Mouse (Mus musculus): Measurements from ENCODE around the gene Mon1a. TPM values are rescaled to one million over a fixed set of nuclear protein-coding genes. Genes with fewer than 3 reads are reported as not detected.

The Mon1a gene
- total RNA-seq, 2 experiments from 2014 or later, result 5.3 to 16.6 TPM

DNA sequence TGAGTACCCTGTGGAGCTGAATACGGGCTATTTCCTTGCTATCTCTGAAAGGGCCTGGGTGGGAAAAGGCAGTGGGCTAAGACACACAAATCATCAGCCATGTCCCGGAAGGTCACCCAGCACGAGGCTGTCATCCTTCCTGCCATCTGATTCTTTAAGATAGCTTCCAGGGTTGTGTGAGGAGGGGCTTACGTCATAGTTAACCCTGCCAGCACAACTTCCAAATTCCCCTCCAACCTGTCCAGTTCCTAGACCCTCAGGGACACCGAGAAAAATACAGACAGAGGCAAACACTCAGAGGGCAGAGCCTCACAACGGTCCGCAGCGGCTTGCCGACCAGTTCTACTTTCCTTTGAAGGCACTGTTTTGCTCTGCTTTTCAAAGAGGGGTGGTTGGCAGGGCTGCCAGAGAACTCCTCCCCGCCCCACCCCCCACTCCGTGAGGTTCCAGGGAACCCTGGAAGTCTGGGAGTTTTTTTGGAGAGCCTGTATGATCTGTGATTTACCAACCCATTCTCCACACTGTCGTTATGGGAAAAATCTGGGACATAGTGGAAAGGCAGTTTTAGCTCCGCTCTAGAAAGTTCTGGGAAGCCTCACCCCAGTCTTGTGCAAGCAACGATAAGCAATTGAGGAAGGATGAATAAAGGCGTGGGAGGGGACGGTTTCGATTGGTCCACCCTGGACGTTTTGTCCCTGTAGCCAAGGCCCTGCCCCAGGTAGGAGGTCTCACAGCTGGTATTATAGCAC, 20.6 kb downstream of the Mon1a start:
- ATAC-seq (replicated peaks; ENCODE audit: poor library complexity), result peak; percentile 36; the same call in 1 of the 2 replicates

DNA sequence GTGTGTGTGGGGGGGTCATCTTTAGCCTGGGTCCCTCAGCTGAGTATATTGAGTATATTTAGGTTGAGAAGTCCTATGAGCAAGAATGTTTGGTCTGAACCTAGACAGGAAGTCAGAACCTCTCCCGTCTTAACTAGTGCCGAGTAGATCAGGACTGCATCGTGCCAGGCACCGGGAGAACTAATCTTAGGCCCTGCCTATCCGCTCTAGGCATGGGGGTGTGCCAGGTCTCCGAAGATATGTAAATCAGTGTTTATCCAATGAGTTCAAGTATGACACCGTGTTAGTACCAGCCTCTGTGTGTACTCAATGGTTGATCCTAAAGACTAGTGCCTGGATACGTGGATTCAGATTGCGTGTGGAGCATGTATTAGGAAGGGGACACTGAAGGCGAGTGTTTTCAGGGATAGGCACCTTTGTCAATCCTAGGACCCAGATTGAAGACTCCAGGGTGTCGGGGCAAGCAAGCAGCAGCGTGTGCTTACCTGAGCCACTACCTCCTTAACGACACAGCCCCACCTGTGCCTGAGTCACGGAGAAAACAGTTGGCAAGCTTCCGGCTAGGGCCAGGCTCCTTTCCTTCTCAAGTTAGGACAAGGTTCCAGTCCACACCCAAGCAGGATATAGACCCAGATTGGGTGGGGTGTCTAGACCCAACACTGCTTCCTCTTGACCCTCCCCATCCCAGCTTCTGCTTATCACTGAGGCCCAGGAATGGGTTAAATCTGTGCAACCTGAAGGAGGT, 22.2 kb downstream of the Mon1a start:
- no peak for ATAC-seq (replicated peaks; ENCODE audit: poor library complexity)

DNA sequence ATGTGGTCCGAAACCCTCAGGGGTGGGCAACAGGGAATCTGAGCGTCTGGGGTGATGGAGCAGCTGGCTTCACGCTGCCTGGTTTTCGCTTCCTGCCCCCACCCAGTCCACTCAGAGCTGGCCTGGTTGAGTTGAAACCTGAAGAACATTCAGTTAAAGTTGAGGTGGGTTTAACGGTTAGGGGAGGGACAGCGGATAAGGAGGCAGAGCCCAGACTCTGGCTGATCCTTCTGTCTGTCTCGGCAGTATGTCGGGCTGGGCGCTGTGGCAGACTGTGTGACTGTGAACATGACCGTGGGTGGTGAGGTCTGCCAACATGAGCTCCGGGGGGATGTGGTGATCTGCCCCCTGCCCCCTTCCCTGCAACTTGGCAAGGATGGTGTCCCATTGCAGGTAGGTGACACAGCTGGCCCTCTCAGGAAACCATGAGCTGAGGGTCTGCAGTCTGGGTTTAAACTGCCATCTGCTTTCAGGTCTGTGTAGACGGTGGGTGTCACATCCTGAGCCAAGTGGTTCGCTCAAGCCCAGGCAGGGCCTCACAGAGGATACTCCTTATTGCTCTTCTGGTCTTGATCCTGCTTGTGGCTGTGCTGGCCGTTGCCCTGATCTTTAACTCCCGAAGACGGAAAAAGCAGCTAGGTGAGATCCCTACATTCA, 26.9 kb downstream of the Mon1a start:
- ATAC-seq (replicated peaks; ENCODE audit: poor library complexity), result no peak

DNA sequence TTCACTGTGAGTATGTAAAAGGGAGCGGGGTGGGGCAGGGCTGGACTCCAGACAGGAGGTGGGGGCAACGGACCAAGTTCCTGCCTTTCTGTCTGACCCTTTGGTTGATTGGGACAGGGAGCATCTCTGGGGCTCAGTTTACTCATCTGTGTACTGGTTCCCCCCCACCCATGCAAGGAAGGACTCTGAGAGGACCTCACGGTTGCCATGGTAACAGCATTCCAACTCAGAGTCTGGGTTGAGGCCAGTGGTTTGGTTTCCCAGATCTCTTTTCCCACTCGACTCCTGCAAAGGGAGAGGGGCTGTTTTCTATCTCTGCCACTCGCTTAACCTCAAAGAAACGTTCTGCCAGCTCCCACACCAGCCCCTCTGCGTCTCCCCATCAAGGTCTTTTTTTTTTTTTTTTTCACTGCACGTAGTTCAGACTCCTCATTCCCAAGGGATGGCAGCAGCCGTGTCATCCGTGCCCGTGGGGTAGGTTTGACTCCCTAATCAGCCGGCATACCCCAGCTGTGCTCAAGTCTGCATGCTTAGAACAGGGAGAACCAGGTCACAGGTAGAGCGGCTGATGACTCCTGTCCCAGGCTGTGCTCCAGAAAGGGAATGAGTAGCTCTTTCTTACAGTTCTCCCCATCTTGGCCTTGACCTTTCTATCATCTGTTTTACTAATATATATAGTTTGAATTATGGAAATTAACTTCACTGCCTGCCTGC, 30.1 kb downstream of the Mon1a start:
- ATAC-seq (replicated peaks; ENCODE audit: poor library complexity), result no peak

DNA sequence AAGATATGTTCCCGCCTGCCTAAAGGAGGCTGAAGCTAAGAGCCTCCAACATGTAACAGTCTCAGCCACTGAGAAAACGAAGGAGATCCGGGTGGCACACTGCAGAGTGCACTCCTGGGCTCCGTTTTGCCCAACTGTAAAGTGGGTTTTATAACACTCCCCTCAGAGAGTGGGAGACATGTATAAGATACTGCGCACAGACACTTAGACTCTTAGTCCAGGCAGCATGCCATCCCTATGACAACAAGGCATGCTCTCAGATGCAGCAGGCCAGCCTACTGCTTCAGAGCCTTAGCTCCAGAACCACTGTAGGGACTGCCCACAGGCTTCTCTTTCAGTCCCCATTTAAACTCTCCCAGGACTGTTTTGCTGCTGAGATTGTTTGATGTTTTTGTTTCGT, 30.9 kb downstream of the Mon1a start:
- ATAC-seq (replicated peaks; ENCODE audit: poor library complexity), result no peak

DNA sequence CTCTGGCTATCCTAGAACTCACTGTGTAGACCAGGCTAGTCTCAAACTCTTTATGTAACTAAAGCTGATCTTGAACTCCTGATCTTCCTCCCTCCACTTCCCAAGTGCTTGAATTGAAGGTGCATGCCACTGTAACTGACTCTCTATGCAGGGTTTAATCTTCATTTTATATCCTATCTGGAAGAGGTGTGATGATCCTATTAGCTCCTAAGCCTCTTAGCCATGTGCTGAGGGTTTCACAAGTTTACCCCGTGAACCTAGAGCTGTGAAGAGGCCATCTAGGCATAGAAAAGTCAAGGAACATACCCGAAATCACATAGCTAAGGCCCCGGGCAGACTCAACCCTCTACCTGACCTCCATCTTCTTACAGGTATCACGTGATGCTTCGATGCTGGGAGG, 31.5 kb downstream of the Mon1a start:
- no peak for ATAC-seq (replicated peaks; ENCODE audit: poor library complexity)

DNA sequence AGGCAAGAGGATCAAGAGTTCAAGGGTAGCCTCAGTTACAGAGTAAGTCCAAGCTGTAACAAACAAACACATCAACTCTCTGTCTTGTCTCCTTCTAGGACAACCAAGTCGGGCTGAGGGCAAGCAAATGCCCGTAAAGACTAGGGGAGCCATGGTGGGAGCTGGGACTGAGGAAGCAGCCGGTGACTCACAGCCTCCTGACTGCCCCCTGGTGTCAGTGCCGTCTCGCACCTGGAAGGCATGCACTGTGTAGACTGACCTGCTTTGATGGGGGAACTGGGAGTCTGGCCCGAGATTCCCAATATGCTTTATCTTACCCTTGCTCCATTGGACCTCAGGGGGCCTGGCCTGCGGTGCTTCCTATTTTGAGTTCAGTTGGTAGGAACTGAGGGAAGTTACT, 35.1 kb downstream of the Mon1a start:
- peak; percentile 73 for ATAC-seq (replicated peaks; ENCODE audit: poor library complexity)

DNA sequence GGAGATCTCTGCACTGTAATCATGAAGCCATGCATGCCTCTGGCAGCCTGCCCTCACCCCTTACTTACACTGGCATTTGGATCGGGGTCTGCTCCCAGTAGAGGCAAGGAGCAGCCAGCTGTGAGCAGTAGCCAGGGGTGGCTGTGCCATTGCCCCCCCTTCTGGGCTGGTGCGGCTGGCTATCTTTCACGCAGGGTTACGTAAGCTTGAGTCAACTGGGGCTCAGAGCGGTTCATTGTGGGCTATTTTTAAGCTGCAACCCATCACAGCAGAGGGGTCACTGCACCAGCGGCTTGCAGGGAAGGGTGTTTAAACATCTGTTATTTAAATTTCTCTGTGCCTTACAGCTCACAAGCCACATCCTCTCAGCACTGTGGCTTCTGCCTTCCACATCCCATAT, 36.0 kb downstream of the Mon1a start:
- ATAC-seq (replicated peaks; ENCODE audit: poor library complexity), result peak; percentile 80

DNA sequence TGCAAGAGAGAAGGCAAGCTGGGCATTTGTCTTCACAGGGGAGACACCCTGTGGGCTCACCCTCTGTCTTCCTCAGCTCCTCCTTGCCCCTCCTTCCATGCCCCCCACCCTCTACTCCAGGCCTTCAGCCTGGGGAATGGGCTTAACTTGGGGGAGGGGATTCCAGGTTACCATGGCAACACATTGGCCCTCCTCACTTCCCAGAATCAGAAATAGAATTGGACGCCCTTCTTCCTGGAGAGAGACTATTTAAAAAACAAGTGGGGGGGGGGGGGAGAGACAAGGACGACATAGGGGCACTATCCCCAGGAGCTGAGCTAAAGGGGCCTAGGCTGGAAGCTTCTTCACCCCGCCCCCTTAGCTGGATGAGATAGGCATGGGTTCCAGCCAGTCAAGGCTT, 37.3 kb downstream of the Mon1a start:
- no peak for ATAC-seq (replicated peaks; ENCODE audit: poor library complexity)

DNA sequence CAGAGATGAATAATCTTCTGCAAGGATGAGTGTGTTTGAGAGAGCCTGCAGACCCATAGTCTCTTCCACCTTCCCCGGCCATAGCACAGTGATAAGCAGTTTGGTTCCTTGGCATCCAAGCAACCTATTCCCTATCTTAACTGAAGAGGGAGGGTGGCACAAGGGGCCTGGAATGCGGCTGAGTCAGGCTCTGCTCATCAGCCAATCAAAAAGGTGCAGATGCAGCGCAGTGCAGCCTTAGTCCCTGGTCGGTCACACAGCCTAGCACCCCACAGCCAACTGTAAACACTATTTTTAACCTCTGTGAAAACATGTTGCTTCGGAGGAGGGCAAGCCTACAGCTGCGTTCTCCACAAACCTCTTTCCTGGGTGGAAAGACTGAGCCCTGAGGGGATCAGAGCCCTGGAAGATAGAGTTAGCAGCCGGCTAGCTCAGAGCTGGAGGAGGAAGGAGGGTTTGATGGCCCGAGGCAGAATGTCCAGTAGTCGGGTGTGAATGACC, 39.0 kb downstream of the Mon1a start:
- no peak for ATAC-seq (replicated peaks; ENCODE audit: poor library complexity)

DNA sequence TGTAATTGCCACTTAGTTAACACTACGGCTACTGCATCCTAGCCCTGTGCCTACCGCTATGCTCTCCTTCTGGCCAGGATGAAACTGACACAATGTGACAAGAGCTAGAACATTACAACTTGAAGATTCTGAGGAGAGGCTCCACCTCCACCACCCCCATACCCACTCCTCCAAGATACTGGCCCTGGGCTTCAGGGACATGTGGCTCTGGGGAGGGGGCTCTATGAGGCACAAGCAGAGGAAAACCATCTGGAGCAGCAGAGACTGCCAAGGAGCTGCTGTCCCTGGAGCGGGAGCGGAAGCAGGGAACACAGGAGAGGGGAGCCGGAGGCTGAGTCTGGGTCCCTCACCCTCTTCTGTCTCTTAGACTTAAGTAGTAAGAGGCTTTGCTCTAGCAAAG, 39.8 kb downstream of the Mon1a start:
- no peak for ATAC-seq (replicated peaks; ENCODE audit: poor library complexity)

DNA sequence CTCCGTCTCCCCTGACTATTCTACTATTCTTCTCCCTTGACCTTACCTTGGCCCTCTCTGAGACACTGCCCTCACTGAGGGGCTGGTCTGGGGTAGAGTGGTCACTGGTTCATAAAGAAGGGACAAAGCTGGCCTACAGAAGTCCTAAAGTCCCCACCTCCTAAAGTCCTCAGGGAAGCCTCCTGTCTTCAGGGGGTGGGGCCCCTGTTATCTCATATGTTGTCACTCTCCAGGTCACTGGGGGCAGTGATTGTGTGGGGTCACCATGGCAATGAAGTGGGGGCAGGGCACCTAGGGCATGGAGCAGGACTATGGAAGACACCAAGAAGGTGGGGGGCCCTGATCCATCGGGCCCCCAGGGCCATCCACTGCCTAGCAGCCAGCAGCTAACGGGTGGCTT, 40.2 kb downstream of the Mon1a start, which contains the start of gene Actl11:
Actl11 (plus strand) TSS at position 301 of the 400 bp plus-strand sequence.
- ATAC-seq (replicated peaks; ENCODE audit: poor library complexity), result no peak

DNA sequence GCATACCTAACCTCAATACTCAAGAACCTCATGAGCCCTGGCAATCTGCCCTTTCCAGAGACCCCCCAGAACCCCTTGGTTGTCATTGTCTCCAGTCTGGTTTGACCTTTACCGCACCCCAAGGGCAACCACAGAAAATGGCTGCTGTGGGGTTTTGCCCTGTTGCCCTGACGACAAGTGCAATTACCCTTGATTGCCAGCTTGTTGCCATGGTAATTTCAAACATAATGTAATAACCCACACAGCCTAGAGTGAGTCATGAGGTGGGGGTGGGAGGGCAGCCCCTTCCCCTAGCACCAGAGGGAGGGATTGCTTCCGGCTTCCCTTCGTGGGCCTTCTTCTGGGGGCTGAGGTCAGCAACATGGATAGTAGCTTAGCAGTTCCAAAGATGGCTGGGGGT, 44.3 kb downstream of the Mon1a start:
- no peak for ATAC-seq (replicated peaks; ENCODE audit: poor library complexity)

DNA sequence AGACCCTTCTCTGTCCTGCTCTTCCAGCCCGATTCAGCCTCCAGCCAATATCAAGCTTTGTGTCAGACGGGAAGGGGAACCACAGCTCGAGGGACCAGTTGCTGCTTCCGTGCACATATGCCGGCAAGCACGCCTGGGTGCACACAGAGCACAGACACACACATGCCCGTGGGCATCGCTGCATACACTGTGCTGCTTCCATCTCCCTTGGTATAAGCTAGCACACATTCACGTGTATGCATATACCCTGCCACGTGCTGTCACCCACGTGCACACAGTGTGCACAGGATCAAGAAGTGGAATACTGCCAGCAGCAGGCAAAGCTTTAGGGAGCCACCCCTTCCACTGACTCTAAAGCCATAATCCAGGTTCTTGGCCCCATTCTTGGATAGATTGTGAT, 46.2 kb downstream of the Mon1a start:
- no peak for ATAC-seq (replicated peaks; ENCODE audit: poor library complexity)

DNA sequence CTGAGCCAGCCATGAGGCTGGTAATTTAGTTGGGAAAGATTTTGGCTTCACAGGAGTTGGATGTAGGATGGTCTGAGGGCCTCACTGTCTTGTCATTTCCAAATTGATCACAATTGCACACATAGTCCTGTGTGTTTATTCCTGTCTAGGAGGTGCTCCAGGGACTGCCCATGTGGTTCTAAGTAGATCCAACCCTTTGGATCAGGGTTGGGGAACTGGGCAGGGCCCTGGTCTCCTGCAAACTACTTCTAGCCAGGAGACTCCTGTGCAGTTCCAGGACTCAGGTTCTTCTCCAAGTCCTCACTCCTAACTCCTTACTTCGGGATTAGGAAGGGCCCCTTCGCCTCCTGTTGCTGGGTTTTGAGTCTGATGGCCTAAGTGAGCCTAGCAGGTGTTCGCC, 47.4 kb downstream of the Mon1a start, which contains the start of gene Camkv:
Camkv (plus strand) TSS at position 301 of the 400 bp plus-strand sequence.
- no peak for ATAC-seq (replicated peaks; ENCODE audit: poor library complexity)

DNA sequence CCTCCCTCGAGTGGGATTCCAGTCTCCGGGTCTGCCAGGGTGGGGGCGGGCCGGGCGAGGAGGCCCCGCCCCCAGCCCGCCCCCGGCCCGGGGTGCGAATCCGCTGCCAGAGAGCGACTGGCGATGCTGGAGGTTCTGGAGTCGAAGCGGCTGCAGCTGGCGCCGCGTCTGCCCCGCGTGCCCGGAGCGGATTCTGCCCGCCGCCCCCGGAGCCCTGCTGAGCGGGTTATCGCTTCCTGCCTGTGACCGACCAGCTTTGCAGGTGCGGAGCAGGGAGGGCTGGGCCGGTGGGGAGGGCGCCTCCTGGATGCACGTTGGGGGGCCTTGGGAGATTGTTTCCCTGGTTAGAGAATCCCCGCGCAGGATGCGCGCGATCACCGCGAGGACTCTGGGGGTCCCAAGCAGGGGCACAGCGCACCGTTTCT, 47.9 kb downstream of the Mon1a start:
- peak; percentile 58 for ATAC-seq (replicated peaks; ENCODE audit: poor library complexity)

DNA sequence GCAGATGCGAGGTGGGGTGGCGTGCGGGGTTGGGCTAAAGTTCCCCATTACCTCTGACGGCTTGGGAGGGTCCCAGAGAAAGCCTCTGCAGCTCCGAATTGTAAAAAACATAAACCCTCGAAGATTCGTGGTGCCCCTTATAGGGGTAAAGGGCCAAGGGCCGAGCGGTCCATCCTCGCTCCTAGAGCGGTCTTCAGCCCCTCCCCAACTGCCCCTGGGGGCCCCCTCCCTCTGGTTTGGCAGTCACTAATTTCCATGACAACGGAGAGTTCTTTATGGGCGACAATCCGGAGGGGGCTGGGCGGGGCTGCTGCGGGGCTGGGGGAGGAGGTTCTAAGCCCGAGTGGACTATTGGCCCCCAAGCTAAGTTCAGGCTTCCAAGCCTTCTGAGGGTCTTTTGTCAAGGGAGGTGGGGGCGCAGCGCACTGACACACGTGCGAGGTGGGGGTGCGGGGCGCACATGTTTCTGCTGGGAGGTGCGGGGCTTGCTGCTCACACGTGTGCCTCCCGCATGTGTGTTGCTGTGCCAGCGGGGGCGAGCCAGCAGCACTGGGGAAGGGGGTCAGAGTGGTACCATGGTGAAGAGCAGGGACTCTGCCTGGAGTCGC, 48.4 kb downstream of the Mon1a start:
- no peak for ATAC-seq (replicated peaks; ENCODE audit: poor library complexity)

DNA sequence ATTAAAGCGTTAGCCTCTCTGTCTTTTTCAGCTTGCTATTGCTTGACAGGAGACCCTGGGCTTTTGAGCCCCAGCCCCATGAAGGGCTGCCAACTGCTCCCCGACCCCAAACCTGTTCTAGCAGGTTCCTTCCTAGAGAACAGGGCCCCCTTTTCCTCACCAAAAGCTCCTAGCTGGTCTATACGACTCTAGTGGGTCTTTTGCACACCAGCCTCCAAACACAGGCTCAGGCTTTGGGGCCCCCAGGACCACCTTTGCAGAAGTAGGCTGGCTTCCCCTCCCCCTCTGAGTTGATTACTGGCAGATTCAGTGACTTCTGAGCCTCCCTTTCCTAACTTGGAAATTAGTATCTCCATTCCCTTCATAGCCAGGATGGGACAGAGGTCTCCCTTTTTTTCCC, 48.9 kb downstream of the Mon1a start:
- ATAC-seq (replicated peaks; ENCODE audit: poor library complexity), result no peak

DNA sequence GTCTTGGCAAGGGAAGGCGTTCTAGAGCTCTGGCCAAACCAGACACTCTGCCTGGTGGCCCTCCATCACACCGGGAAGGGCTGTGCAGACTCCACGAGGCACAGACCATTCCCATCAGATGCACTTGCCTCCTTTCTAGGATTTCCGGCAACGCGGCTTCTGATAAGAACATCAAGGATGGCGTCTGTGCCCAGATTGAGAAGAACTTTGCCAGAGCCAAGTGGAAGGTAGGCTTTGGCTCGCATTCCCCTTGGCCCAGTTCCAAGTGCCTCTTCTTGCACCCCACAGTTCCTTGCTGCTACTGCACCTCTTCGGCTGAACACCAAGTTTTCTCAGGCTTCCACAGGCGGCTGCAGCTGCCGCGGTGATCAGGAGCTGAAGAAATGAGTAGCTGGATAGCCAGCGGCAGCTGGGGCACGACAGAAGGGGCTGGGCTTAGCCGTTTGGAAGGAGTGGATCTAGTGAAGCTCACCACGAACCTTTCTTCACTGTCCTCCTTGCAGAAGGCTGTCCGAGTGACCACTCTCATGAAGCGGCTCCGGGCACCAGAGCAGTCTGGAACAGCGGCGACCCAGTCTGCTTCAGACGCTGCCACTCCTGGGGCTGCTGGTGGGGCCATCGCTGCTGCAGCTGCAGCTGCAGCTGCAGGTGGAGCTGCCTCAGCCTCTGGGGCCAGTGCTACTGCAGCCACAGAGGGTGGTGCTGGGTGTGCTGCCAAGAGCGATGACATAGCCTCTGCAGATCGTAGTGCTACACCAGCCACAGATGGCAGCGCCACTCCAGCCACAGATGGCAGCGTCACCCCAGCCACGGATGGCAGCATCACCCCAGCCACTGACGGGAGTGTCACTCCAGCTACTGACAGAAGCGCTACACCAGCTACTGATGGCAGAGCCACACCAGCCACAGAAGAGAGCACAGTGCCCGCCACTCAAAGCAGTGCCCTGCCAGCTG, 59.6 kb downstream of the Mon1a start:
- ATAC-seq (replicated peaks; ENCODE audit: poor library complexity), result peak; percentile 54

All from megakaryocyte progenitor cell, adult 5-6 weeks (primary cell).